Mouse (Mus musculus) fat pad, adult 2 months (tissue): Measurements from ENCODE around the gene Lyve1.
"Not testable (repeated sequence)": the region's sequence is repeated elsewhere in the genome, so short reads cannot be mapped to it uniquely, and the experiment has no call there.

Experiments
- DNase-seq: peaks from one replicate; pipeline ENCODE4 v3.0.0-alpha.2; 2011; ENCODE audit warnings: low read depth, low spot score; ENCODE audit errors: extremely low read depth

Gene Lyve1

GRCm38 (mm10) chr7:110862751-110863289, at the start of gene Lyve1:
Gene Lyve1, minus strand, starts transcription at chr7:110863239.
- DNase-seq: no peak

DNA sequence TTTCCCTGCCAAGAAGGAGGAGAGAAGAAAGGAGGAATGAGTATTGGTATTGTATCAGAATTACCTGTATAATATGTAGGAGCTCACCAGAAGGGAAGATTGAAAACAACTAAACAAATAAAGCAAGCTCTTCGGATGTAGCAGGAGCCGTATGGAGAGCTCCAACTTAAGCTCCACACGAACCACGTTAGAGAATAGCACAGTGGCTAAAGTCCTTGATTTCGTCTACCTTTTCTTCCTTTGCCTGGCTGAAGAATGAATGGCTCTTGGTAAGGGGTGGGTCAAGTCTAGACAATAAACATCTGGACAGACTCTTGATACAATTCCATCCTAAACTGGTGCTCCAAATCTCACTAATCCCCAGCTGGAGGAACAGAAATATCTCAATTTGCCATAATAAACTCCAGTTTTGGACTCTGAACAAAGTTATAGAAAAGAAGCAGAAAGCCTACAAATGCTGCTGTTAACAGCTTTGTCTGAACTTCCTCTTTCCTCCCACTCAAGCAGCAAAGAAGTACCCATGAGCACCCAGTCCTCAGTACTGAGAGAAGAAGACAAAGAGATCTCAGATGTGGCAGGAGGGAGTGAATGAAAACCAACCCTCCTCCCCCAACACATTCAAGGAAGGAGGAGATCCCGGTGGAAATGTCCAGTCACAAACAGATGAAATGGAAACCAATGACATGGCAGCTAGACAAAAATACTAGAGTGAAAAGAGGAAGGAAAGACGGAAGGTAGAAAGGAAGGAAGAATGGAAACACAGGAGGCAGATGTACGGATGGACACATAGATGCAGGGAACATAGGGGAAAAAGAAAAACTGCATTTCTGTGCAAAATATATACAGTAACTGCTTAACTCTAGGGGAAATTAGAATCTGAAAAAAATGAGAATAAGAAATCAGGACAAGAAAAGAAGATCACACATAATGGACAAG, 45.4 kb upstream of the Lyve1 start:
- no peak for DNase-seq

- DNase-seq: no peak
Measured at GRCm38 (mm10) chr7:110906566-110906965, 43.5 kb upstream of the Lyve1 start.

DNA sequence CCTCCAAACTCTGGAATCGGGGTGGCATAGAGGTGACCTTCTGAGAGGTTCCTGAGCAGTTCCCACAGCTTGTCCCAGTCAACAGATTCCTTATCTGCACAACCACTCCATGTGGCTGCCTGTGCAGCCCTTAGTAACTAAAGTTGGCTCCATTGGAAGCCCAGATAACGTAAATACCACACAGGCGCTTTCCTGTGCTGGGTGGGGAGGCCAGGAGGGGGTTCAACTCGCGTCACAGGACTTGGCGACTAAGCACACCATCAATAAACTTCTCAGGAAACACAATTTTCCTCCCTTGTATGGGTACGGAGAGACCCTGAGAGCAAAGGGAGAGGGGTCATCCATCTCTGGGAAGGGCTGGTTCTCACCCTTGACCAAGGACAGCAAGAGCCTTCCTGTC, 40.2 kb upstream of the Lyve1 start:
- DNase-seq: no peak

GRCm38 (mm10) chr7:110897202-110897601, 34.2 kb upstream of the Lyve1 start:
- no peak for DNase-seq

- DNase-seq: no peak
Measured at GRCm38 (mm10) chr7:110896453-110896852, 33.4 kb upstream of the Lyve1 start.

GRCm38 (mm10) chr7:110895772-110896171, 32.7 kb upstream of the Lyve1 start:
- not testable (repeated sequence) for DNase-seq

GRCm38 (mm10) chr7:110894673-110895072, 31.6 kb upstream of the Lyve1 start:
- no peak for DNase-seq

GRCm38 (mm10) chr7:110893943-110894610, 31.0 kb upstream of the Lyve1 start:
- DNase-seq: no peak

- no peak for DNase-seq
Measured at GRCm38 (mm10) chr7:110891501-110891986, 28.5 kb upstream of the Lyve1 start.

DNA sequence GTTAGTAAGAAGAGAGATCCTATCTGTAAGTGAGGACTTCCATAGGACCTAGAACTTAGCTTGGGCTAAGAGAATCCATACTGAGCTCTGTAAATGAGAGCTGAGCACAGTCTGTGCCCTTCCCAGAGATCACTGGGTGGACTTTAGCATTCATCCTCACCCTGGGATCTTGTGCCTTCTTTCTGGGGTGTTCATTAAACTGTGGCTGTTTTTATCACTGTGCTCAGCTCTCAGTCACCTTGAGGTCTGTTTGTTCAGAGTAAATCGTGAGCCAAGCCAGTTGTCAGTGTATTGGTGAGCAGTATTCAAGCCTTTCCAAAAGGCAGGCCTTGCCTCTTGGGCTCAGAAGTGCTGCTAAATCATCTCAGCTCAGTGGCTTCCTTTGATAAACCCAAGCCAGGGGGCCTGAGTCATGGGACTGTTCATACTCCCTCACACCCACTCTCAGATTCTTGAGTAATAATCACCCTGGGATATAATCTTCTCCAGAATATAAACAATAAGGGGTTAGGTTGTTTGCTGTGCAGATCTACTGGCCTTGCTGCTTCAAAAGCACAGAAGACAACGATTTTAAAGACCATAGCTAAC, 18.8 kb upstream of the Lyve1 start:
- DNase-seq: no peak

DNA sequence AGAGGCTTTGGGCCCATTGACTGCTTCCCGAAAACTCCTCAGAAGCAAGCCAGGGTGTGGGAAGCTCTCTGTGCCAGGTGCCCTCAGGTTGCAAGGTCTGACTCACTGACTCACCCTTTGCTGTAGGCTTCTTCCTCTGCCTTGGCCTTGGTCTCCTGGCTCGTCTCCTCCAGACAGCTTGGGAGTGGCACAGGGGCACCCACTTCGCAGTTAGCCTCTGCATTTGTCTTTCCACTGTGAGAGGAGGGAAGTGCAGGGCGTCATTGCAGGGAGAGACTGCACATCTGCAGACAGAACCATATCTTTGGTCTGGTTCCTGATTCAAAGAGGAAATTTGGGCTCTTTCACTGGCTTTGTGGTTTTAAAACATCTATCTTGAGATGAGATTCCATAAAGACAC, 15.0 kb upstream of the Lyve1 start:
- no peak for DNase-seq

DNA sequence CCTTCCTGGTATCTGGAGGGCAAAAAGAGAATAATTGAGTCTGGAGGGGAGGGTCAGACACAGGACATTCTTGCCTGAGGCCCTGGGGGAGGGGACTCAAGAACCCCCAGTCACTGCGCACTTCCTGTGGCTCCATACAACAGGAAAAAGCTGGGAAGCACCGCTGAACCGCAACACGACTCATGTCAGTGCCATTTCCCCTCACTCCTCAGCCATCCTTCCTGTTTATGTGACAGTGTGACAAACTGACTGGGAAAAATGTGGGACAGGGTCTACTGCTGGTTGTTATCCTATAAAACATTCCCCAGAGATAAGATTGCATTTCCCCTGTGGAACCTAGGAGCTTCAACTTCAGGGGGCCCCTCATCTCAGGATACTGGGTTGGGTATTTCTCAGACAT, 13.9 kb upstream of the Lyve1 start:
- no peak for DNase-seq

DNA sequence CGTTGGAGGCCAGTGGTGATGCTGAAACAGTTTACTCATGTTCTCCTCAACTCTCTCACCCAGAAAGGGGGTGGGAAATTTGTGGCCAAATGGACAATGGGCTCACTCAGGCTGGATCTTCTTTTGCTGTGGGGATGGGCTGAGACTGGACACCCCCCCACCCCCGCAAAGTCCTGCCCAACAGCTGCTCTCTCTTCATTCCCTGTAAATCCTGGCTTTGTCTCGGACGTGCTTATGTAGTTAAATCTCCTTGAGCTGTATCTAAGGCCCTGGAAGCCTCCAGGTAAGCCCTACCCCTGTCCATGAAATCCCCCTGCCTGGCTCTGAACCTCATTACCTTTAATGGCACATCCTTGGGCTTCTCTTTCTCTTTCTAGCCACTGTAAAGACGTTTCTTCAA, 5.8 kb upstream of the Lyve1 start:
- DNase-seq: no peak

- no peak for DNase-seq
Measured at GRCm38 (mm10) chr7:110867116-110867515, 4.1 kb upstream of the Lyve1 start.

- DNase-seq: no peak
Measured at GRCm38 (mm10) chr7:110866021-110866420, 3.0 kb upstream of the Lyve1 start.

- DNase-seq: no peak
Measured at GRCm38 (mm10) chr7:110865570-110865969, 2.5 kb upstream of the Lyve1 start.

DNA sequence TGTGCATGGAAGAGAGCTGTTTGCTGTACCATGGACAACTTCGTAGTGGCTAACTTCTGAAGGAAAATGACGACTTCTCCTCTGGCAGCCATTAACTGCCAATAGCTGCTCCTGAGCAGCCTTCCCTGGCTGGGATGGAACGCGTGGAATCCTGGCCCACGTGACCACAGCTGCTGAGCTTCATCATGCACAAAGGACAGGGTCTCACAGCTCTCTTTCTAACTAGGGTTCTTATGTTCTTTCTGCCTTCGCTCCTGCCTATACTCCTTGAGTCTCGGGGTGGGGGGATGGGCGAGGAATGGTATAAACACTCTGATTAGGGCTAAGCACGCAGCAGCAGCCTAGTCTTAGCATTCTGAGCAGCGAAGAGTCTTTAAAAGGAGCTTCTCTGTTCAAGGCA, 2.0 kb upstream of the Lyve1 start:
- DNase-seq: no peak

DNA sequence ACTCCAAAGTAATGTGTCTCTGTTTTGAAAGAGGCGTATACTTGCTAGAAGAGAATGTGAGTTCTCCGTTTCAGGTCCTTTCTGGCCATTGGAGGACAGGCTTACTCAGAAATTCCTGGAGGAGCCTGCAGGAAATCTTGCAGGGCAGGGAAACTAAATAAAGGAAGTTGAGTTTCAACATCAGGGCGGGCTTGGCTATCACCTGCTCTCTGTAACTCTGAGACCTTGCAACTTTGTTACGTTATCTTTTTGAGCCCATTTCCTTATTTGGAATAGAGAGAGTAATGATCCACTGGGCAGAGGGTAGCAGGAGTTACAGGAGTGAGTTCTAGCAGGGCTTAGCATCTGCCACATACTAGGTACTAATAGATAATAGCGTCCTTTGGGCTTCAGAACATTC, 2.9 kb downstream of the Lyve1 start:
- no peak for DNase-seq

GRCm38 (mm10) chr7:110855604-110856003, 7.4 kb downstream of the Lyve1 start:
- DNase-seq: no peak

DNA sequence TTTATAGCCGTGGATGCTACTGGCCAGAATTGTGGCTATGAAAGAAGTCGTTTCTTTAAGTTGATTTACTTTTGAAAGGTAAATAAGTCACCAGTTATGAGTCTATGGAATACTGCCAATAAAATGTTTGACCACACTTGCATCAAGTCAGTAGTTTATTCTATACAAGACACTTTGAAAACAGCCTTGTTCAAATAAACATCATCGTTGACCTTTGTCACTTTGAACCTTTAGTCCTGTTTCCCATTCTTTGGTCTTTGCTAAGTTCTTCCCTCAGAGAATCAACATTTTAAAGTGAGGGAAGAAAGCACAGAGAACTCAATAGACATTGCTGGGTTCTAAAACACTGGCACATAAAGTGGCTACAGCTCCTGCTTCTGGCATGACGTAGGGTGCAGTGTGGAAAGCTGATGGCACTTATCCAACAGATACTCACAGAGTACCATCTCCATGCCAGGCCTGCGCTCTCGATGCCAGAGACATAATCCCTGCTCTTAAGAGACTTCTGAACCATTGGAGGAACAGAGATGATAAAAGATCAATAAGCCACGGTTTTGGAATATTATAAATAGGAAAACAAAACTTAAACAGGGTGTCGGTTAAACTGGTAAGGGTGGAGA, 8.0 kb downstream of the Lyve1 start:
- DNase-seq: no peak
